Mouse (Mus musculus): ENCODE measurements around the gene Maml3. TPM values are rescaled to one million over a fixed set of nuclear protein-coding genes. Genes with fewer than 3 reads are reported as not detected.

Gene Maml3
- total RNA-seq, 2 experiments from 2014 or later, result 8.7 to 9.8 TPM

DNA sequence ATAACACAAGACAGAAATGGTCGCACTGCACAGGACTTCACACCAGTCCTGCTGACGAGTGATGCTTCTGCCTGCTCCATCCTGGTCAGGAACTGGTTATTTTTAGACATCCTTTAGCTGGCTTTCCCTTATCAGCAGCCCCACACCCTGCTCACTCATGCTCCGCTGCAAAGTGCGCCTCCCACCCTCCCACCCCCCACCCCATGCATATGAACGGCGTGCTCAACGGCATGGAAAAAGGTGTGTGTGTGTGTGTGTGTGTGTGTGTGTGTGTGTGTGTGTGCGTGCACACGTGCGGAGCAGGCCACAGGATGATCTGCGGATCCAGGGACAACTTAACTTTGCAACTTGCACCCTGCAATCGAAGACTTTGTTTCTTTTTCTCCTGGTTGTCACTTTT is 376.4 kb downstream of the Maml3 start:
- Histone ChIP-seq H3K4me3 (no peak overlapping the region), H3K27ac (peak overlapping the region; percentile 72)
- TF ChIP-seq CTCF (conservative IDR thresholded peaks at IDR 0.05), result no peak
- DNase-seq (ENCODE audit: low spot score in 2 of 2), result no peak

DNA sequence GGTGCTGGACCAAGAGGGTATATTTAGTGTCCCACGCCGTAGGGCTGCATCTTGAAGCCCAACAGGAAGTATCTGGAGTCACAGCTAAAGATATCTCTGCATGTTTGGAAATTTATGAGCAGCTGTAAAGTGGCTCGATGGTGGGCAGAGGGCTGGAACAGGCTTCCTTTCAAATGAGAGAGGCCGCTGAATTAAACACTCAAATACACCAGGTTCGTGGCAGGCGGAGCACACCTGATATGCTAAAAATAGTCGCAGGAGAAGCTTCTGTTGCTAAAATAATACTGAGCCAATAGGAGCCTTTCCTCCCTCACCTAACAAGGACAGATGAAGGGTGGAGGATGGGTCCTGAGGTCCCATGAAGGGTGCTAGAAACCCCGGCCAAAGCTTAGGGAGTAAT is 376.9 kb downstream of the Maml3 start:
- no peak overlapping the region for H3K4me3 ChIP-seq
- DNase-seq (ENCODE audit: low spot score in 2 of 2), result peak; percentile 22 to 29
- no peak for TF ChIP-seq CTCF (conservative IDR thresholded peaks at IDR 0.05)
- H3K27ac ChIP-seq, result peak overlapping the region; percentile 72

DNA sequence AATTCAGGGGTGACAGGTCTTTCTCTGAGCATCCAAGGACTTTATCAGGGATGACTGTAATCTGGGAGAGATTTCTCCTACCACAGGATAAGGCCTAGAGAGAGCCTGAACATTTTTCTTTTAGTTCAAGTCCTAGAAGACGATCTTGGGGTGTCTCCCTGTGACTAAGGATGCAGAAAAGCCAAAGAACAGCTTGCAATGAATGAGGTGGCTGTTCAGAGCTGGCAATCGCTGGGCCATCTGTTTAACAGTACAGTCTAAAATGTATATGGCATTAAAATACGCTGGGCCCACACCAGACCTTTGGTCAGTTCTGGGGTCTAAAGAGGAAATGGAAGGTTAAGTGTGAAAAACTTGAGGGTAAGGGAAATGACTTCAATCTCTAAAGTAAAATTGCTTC is 377.4 kb downstream of the Maml3 start:
- H3K27ac ChIP-seq, result peak overlapping the region; percentile 72
- TF ChIP-seq CTCF (conservative IDR thresholded peaks at IDR 0.05), result no peak
- no peak for DNase-seq (ENCODE audit: low spot score in 2 of 2)
- H3K4me3 ChIP-seq, result no peak overlapping the region

DNA sequence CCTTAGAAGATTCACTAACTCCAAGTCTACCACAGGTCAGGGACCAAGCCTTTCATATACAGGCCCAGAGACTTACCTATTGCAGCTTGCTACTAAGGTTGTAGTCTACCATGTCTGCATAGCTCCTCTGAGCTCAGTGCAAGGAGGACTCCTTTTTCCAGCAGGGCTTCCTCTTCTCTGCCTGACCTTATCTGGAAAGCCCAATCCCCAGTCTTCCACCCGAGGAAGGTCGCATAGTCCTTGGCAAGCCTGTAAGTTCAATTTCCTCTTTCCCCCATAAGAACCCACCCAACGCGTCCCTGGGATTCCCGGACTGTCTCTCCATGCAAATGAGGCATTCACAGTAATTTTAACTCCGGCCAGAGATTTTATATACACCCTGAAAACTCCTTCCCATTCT is 378.6 kb downstream of the Maml3 start:
- H3K27ac ChIP-seq, result no peak overlapping the region
- DNase-seq (ENCODE audit: low spot score in 2 of 2), result no peak
- no peak overlapping the region for H3K4me3 ChIP-seq
- no peak for TF ChIP-seq CTCF (conservative IDR thresholded peaks at IDR 0.05)

DNA sequence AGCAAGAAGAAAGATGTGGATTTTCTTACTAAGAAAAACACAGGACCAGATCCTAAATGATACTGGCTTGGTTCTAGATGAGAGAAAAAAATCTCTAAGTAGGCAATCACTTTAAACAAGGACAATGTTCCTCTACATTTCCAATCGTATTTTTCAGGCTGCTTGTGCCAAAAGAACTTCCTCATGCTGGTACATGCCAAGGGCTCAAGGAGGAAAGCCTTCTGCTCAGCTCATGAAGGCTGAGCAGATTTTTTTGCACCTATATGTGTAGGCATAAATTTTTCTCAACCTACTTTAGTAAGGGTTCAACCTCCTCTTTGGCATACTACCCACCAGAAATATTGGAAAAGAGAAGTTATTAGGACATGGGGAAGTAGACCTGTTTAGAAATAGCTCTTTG is 384.9 kb downstream of the Maml3 start:
- no peak for DNase-seq (ENCODE audit: low spot score in 2 of 2)
- TF ChIP-seq CTCF (conservative IDR thresholded peaks at IDR 0.05), result no peak
- Histone ChIP-seq H3K27ac (no peak overlapping the region), H3K4me3 (no peak overlapping the region)

DNA sequence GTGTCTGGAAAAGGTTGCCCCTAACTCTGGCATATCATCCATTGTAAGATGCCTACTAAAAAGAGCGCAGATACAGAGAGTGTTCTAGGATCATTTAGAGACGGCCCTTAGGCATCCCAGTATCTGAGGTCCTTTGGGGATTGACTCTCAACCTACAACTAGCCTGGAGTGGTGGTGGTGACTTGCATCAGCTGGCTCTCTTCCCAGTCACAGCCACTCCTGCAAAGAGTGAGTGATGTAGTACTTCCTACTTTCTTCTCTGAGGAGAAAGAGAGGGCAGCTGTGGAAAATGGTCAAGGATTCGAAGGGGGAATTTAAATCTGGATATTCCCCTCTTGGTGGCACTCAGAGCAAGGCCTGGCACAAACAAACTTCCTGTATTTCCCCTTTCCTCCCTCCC is 385.5 kb downstream of the Maml3 start:
- no peak for TF ChIP-seq CTCF (conservative IDR thresholded peaks at IDR 0.05)
- no peak for DNase-seq (ENCODE audit: low spot score in 2 of 2)

DNA sequence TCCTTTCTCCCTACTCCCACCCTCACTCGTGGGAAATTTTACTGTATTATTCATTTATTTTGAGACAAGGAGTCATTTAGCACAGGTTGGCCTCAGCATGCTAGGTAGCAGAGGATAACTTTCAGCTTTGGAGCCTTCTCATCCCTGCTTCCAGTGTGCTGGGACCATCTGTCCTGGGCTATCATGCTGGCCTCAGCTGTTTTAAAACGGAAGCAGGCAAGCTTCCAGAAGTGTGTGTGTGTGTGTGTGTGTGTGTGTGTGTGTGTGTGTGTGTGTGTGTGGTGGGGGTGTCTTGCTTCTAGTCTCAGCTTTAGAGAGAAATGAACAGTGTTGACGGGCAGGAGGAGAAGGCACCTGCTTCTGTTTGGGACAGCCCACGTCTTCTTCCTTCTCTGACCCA is 387.0 kb downstream of the Maml3 start:
- DNase-seq (ENCODE audit: low spot score in 2 of 2), result no peak
- no peak overlapping the region for H3K4me3 ChIP-seq
- no peak for TF ChIP-seq CTCF (conservative IDR thresholded peaks at IDR 0.05)
- no peak overlapping the region for H3K27ac ChIP-seq

More for the DNA sequence above, 385.5 kb downstream of the Maml3 start:
- Histone ChIP-seq H3K27ac (no peak overlapping the region), H3K4me3 (no peak overlapping the region)

DNA sequence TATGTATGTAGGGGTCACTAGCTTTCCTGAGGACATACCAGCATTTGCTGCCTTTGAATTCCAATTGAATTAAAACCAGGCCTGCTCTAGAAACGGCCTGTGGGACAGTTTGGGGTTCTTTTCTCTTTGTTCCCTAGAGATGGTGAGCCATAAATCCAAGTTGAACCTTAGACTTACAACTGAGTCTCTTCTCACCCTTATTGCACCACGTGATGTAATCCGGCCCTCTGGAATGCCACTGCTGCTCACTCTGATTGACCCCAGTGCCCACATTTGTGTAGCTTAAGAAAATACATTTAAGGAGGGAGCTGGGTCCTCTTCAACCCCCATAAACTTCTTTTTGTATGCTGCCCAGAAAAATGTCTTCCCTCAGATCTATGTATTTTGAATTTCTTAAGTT is 387.4 kb downstream of the Maml3 start:
- TF ChIP-seq CTCF (conservative IDR thresholded peaks at IDR 0.05), result no peak
- Histone ChIP-seq H3K27ac (no peak overlapping the region), H3K4me3 (no peak overlapping the region)
- no peak for DNase-seq (ENCODE audit: low spot score in 2 of 2)

DNA sequence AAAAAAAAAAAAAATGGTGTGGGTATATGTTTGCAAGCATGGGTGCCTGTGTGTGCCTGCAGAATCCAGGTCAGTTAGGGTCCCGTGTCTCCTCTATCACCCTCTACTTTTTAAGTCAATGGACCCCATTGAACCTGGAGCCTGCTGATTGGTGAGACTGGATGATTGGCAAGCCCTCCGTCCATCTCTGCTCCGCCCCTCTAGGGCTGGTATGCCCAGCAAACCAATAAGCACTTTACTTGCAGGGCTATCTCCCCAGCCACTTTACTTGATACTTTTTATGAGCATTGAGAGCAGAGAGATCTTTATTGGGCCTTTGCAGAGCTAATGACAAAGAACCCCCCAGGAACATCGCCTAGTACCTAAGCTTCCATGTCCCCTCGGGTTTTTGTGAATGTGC is 390.4 kb downstream of the Maml3 start:
- no peak for TF ChIP-seq CTCF (conservative IDR thresholded peaks at IDR 0.05)

DNA sequence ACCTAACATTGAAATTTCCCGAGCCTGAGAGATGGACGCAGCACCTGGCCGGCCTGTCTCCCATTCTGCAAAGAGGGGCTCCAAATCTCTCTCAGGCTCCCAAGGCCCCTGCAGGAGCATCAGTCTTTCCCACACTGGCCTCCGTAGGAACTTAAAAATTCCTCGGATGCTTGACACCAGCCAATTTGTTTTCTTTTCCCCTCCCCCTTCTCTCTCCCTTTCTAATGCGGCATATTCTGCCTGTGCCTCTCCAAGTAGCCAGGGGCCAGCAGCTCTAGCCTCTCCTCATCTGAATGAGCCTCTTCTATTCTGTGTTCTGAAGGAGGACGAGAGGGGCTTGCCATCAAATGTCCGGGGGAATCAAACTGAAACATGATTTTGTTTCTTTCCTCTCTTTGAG is 391.6 kb downstream of the Maml3 start:
- no peak for DNase-seq (ENCODE audit: low spot score in 2 of 2)
- TF ChIP-seq CTCF (conservative IDR thresholded peaks at IDR 0.05), result no peak
- H3K4me3 ChIP-seq, result no peak overlapping the region
- H3K27ac ChIP-seq, result no peak overlapping the region

More for the DNA sequence above, 390.4 kb downstream of the Maml3 start:
- no peak overlapping the region for H3K27ac ChIP-seq
- no peak overlapping the region for H3K4me3 ChIP-seq
- DNase-seq (ENCODE audit: low spot score in 2 of 2), result no peak

DNA sequence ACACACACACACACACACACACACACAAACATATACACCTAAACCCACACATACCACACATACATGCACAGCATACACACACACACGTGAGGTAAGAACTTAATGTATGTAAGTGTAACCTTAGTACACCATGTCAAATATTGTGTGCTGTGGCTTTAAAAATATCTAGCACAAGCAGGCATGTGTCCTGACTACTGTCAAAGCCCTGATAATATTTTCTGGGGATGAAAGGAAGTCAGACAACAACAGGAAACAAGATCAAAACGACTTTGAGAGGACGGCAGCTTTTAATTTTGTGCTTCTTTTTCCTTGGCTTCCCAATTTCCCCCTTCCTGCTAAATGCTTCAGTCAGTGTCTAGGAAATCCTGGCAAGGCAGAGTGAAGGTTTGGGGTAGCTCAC is 392.5 kb downstream of the Maml3 start:
- no peak overlapping the region for H3K27ac ChIP-seq
- no peak for DNase-seq (ENCODE audit: low spot score in 2 of 2)
- no peak overlapping the region for H3K4me3 ChIP-seq
- no peak for TF ChIP-seq CTCF (conservative IDR thresholded peaks at IDR 0.05)

DNA sequence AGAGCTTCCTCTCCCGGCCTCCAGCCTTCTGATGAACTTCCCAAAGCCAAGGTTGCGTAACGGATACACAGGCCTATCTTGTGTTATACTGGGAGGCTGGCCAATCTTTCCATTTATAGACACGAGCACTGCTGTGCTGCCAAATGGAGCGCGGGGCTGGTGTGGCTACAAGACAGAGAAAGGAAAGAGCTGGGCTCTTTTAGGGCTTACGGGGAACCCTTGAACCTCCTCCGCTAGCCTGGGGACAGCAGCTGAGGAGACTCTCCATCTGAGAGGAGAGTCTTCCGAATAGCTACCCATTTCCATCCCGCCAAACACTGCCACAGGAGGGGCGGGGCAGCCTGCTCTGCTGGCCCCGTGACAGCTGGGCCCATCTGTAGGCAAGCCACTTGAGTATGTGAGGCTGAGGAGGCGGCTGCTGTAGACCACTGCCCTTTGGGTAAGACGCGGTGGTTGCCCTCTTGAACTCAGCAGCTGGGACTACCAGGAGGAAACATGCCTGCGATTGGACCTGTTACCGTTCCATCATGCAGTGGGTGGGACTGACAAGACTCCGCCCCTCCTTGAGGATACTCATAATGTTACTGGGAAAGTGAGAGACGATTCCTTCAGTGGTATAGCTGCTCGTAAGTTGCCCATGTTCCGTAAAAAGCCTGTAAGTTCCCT is 396.0 kb downstream of the Maml3 start:
- peak overlapping the region; percentile 90 for H3K27ac ChIP-seq
- no peak; the same call in 1 of the 2 replicates for TF ChIP-seq CTCF (conservative IDR thresholded peaks at IDR 0.05)
- peak; percentile 70 to 85 for DNase-seq (ENCODE audit: low spot score in 2 of 2)
- H3K4me3 ChIP-seq, result peak overlapping the region; percentile 49

DNA sequence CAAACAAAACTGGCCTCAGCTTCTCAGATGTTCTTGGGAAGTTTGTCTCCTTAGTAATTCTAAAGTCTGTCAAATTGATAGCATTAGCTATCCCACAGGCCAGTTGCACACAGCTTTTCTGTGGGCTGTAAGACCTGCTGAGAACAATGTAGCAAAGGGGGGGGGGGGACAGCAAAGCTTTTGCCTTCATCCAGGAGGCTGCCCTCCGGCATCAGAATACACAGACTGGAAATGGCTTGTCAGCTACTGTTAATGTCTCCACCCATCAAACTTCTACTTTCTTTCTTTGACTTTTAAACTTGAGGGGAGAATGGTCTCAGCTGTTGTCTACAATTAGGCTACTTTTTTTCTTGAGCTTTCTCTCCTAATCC is 396.5 kb downstream of the Maml3 start:
- TF ChIP-seq CTCF (conservative IDR thresholded peaks at IDR 0.05), result no peak
- peak overlapping the region; percentile 49 for H3K4me3 ChIP-seq
- no peak for DNase-seq (ENCODE audit: low spot score in 2 of 2)
- peak overlapping the region; percentile 90 for H3K27ac ChIP-seq

DNA sequence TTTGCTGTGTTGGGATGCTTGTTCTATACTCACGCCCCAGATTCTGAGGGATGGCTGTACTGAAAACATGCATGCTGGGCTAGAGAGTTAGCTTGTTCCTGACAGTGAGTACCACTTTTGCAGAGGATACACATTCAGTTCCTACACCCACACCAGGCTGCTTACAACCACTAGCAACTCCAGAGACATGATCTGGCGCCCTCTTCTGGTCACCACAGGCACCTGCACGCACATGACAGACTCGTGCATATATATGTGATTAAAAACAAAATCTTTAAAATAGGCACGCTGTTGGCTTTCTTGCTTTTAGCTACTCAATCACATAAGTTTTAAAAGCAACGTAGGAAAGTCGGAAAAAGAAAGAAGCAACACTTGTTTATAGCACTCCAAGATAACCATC is 399.7 kb downstream of the Maml3 start:
- TF ChIP-seq CTCF (conservative IDR thresholded peaks at IDR 0.05), result peak; percentile 69
- no peak for DNase-seq (ENCODE audit: low spot score in 2 of 2)
- H3K27ac ChIP-seq, result no peak overlapping the region
- no peak overlapping the region for H3K4me3 ChIP-seq
